Mouse (Mus musculus) neural tube, embryonic 15.5 days (tissue): ENCODE results near the gene Crip2. TPM values are rescaled to one million over a fixed set of nuclear protein-coding genes. Genes with fewer than 3 reads are reported as not detected.
A peak's percentile ranks its signal among the peaks of the same experiment; 100 is the strongest.

Source experiments
- ATAC-seq: fragments of 200-750 bp; cut with Nextera tagmentation; 2 replicates; pipeline ENCODE4 v1.8.0; 2017; ENCODE audit warnings: mild to moderate bottlenecking, moderate TSS enrichment, moderate library complexity; ENCODE audit not compliant: low FRiP score
- H3K27ac ChIP-seq: fragments of 300-500 bp; sonication (generic); replicated peaks from 2 replicates; pipeline ENCODE4 v1.5.1; 2015; ENCODE audit warnings: mild to moderate bottlenecking, inconsistent platforms
- H3K27me3 ChIP-seq: fragments of 300-500 bp; sonication (generic); replicated peaks from 2 replicates; pipeline ENCODE4 v1.6.1; 2015; ENCODE audit warnings: inconsistent platforms
- H3K36me3 ChIP-seq: fragments of 300-500 bp; sonication (generic); 2 replicates; pipeline ENCODE4 v1.6.1; 2015; ENCODE audit warnings: inconsistent platforms
- H3K4me1 ChIP-seq: fragments of 300-500 bp; sonication (generic); 2 replicates; pipeline ENCODE4 v1.6.1; 2015; ENCODE audit warnings: inconsistent platforms
- H3K4me2 ChIP-seq: fragments of 300-500 bp; sonication (generic); 2 replicates; pipeline ENCODE4 v1.6.1; 2015; ENCODE audit warnings: inconsistent platforms, mild to moderate bottlenecking, moderate library complexity
- H3K4me3 ChIP-seq: fragments of 300-500 bp; sonication (generic); replicated peaks from 2 replicates; pipeline ENCODE4 v1.5.1; 2015; ENCODE audit warnings: mild to moderate bottlenecking, inconsistent platforms
- H3K9ac ChIP-seq: fragments of 300-500 bp; sonication (generic); replicated peaks from 2 replicates; pipeline ENCODE4 v1.6.1; 2015; ENCODE audit warnings: mild to moderate bottlenecking, inconsistent platforms
- H3K9me3 ChIP-seq: fragments of 300-500 bp; sonication (generic); replicated peaks from 2 replicates; pipeline ENCODE4 v1.6.1; 2016; ENCODE audit warnings: inconsistent platforms
- WGBS: fragments of 180-500 bp; shearing (Covaris S2); methylation state at CpG from one replicate; pipeline ENCODE4 v1.1.7; 2015; ENCODE audit warnings: mixed read lengths; 5-methylcytosine and 5-hydroxymethylcytosine counted together
- polyA plus RNA-seq: library from polyadenylated mRNA; unstranded; fragments of >200 nt; fragmentation: Nextera tagmentation; extraction: Ambion mirVana; gene quantifications from 2 replicates; pipeline ENCODE4 v1.2.1, GENCODE M21; 2015

Gene Crip2
- polyA plus RNA-seq, 1 experiment from 2014 or later, result 289 TPM

DNA sequence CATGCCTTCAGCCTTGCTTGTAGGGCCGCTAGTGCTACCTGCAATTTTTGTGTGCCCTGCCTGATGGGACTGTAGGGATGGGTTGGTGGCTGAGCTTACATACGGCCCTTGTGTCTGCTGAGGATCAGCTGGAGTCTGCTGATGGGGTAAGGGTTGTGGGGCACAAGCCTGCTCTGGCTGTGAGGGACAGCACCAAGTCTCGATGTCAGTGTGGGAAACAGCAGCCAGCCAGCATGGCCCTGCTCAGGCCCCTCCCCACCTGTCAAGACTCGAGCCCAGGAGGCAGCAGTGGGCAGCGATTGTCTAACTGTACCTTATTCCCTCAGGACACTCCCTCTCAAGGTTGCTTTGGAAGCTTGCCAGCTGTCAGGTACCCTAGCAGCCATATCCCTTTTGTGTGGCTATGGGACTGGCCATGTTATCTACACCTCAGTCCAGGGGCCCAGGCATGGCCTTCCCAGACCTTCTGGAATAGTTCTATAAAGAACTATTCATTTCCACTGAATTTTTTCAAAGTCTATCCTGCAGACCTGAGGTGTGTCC is 6.1 kb upstream of the Crip2 start:
- no peak for ATAC-seq
- WGBS, result 84% methylated on average over 5 of the region's 5 CpGs

DNA sequence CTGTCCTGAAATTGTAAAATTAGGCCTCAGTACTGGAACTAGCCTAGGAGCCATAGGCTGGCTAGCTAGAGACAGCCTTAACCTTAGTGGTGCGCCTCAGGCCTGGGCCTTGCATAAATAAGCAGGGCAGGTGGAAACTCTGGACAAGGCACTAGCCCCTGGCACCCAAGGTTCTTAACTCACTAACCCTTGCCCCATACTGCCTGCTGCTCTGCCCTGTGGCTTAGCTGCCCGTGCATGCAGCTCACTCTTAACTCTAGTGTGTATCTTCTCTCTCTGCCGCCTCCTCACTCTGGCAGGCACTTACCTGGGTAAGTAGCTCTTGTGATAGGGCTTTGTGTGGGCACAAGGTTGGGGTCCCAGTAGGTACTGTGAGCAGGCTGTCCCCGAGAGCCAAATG is 5.5 kb upstream of the Crip2 start:
- H3K9ac ChIP-seq, result no peak overlapping the region
- no peak overlapping the region for H3K4me2 ChIP-seq
- H3K9me3 ChIP-seq, result no peaks in the 10 kb centered on the region
- H3K4me3 ChIP-seq, result no peak overlapping the region
- H3K27me3 ChIP-seq, result no peaks in the 10 kb centered on the region
- 90% methylated on average over 4 of the region's 4 CpGs for WGBS
- no peak for ATAC-seq
- H3K27ac ChIP-seq, result no peak overlapping the region
- peaks cover 15% of the 10 kb centered on the region for H3K4me1 ChIP-seq
- peaks cover 88% of the 10 kb centered on the region for H3K36me3 ChIP-seq

More for the DNA sequence above, 6.1 kb upstream of the Crip2 start:
- Histone ChIP-seq H3K27me3 (no peaks in the 10 kb centered on the region), H3K4me1 (peaks cover 10% of the 10 kb centered on the region), H3K4me3 (no peak overlapping the region), H3K9ac (no peak overlapping the region), H3K36me3 (peaks cover 94% of the 10 kb centered on the region), H3K9me3 (no peaks in the 10 kb centered on the region), H3K27ac (no peak overlapping the region), H3K4me2 (no peak overlapping the region)

- Histone ChIP-seq H3K4me2 (no peak overlapping the region), H3K27me3 (no peaks in the 10 kb centered on the region), H3K27ac (no peak overlapping the region), H3K9ac (no peak overlapping the region), H3K4me3 (no peak overlapping the region), H3K9me3 (no peaks in the 10 kb centered on the region), H3K36me3 (peaks cover 79% of the 10 kb centered on the region), H3K4me1 (peaks cover 20% of the 10 kb centered on the region)
- no peak for ATAC-seq
- 95% methylated on average over 7 of the region's 7 CpGs for WGBS
These were observed 4.6 kb upstream of the Crip2 start for GRCm38 (mm10) chr12:113135401-113135800.

DNA sequence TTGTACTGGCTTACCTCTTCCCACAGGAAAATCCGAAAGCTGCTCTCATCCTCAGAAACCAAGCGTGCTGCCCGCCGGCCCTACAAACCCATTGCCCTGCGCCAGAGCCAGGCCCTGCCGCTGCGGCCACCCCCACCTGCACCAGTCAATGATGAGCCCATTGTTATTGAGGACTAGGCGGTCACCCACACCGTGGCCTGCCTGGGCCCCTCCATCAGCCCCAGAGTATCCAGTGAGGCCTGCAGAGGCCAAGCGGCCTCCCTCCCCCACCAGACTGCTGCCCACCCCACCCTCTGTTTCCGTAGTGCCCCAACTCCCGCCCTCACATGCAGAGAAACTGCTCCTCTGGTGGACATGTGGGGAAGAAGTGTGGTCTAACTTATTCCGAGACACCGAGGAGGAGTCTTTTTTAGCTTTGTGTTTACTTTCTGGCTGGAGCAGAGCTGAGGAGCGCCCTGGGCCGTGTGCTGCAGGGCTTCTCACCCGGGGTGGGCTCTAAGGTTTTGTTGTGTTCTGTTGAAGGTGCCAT is 3.5 kb upstream of the Crip2 start:
- H3K27ac ChIP-seq, result no peak overlapping the region
- no peaks in the 10 kb centered on the region for H3K9me3 ChIP-seq
- peaks cover 30% of the 10 kb centered on the region for H3K4me1 ChIP-seq
- WGBS, result 75% methylated on average over 17 of the region's 17 CpGs
- H3K27me3 ChIP-seq, result no peaks in the 10 kb centered on the region
- peaks cover 68% of the 10 kb centered on the region for H3K36me3 ChIP-seq
- no peak overlapping the region for H3K9ac ChIP-seq
- no peak for ATAC-seq
- H3K4me3 ChIP-seq, result no peak overlapping the region
- H3K4me2 ChIP-seq, result no peak overlapping the region

DNA sequence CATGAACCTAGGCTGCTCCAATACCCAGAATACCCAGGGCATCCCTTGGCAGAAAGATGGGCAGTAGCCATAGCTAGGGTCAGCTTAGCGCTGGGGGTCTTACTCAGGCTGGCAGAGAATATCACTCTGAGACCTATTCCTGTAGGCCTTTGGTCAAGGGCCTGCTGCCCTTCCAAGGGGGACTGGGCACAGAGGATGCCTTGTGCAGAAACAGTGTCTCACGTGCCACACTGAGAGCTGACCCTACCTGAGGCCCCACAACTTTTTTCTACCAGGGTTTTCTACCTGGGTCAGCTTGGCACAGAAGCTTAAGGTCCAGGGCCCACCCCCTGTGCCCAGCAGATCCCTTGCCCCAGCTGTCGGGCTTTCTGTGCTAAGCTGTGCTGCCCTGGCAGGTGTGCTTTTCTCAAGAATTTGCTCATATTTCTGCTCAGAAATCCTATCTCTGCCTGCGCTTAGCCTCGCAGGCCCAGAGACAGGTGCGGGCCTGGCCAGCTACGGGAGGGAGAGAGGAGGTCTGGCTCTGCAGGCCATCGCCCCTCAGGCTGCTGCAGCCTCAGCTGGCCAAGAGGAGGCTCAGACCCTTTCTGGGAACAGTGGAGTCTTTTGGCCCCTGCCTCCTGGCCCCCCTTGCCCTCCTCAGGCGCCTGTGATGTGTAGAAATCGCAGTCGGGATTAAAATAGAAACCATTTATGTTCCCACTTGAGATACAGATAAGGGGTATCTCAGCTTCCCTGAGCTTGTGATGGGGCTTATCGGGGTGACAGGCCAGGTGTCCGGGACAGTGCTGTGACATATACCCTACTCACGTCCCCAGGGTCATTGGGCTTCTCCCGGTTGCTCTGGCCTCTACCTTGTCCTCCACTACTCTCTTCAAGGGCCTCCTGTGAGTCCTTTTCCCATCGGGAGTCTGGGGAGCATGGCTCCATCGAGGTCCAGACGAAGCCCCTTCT is 2.5 kb upstream of the Crip2 start:
- WGBS, result 85% methylated on average over 18 of the region's 18 CpGs
- Histone ChIP-seq H3K4me3 (no peak overlapping the region), H3K36me3 (peaks cover 58% of the 10 kb centered on the region), H3K4me2 (no peak overlapping the region), H3K9ac (no peak overlapping the region), H3K9me3 (no peaks in the 10 kb centered on the region), H3K4me1 (peaks cover 36% of the 10 kb centered on the region), H3K27ac (no peak overlapping the region), H3K27me3 (no peaks in the 10 kb centered on the region)
- ATAC-seq, result no peak

GRCm38 (mm10) chr12:113138291-113138690 is 1.7 kb upstream of the Crip2 start:
- H3K27ac ChIP-seq, result 0 out of 2 replicates have a peak overlapping the region, but pooled peaks have one; percentile 89
- H3K36me3 ChIP-seq, result peaks cover 50% of the 10 kb centered on the region
- H3K4me1 ChIP-seq, result peaks cover 42% of the 10 kb centered on the region
- ATAC-seq, result no peak
- no peak overlapping the region for H3K4me2 ChIP-seq
- no peak overlapping the region for H3K9ac ChIP-seq
- 77% methylated on average over 6 of the region's 6 CpGs for WGBS
- H3K4me3 ChIP-seq, result no peak overlapping the region
- H3K27me3 ChIP-seq, result no peaks in the 10 kb centered on the region
- no peaks in the 10 kb centered on the region for H3K9me3 ChIP-seq

DNA sequence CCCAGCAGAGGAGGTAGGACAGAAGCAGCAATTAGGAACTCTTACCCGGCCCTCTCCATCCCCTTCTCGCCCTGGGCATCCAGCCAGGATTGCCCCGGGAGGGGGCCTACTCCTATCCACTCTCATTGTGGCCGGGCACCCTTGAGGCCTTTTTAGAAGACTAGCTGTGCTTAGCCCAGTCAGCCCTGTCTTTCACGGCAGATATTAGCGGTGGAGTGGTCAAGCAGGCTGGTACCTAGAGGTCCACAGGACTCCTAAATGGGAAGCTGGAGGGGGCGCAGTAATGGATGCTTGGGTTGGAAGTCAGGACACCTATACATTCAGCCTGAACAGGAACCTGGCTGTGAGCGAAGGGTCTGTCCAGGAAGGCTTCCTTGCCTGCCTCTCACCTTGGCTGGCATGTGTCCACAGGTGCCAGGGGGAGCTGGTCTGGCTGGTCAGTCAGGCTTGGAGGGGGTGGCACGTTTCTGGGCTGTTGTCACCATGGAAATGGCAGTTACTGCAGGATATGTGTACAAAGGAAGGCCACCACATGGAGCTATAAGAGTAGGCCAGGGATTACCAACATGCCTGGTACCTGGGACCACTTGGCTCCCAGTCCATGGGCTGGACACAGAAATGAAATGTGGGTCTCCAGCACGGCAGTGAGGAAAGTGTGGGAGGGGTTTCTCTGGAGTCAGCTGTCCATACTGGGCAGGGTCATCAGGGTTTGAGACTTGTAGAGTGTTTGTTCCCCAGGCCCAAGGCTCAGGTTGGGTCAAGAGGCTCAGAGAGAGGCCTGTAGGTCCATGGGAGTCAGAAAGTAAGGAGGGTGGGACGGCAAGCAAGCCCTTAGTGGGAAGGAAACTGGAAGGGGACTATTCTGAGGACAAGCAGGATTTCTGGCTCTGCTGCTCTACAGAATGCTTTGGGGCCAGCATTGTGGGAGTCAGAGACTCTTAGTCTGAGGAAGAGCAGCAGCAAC is 853 bp upstream of the Crip2 start:
- Histone ChIP-seq H3K4me1 (peaks cover 51% of the 10 kb centered on the region), H3K9ac (peak overlapping the region; percentile 59), H3K36me3 (peaks cover 48% of the 10 kb centered on the region), H3K4me3 (peak overlapping the region; percentile 71), H3K9me3 (no peaks in the 10 kb centered on the region), H3K27ac (peak overlapping the region; percentile 89), H3K4me2 (peak overlapping the region; percentile 60), H3K27me3 (no peaks in the 10 kb centered on the region)
- WGBS, result 26% methylated on average over 11 of the region's 11 CpGs
- peak; percentile 7 for ATAC-seq

- no peaks in the 10 kb centered on the region for H3K27me3 ChIP-seq
- 2% methylated on average over 49 of the region's 49 CpGs for WGBS
- no peaks in the 10 kb centered on the region for H3K9me3 ChIP-seq
- H3K27ac ChIP-seq, result peak overlapping the region; percentile 89
- peak overlapping the region; percentile 59 for H3K9ac ChIP-seq
- peak overlapping the region; percentile 60 for H3K4me2 ChIP-seq
- peak overlapping the region; percentile 71 for H3K4me3 ChIP-seq
- H3K36me3 ChIP-seq, result peaks cover 46% of the 10 kb centered on the region
- peak; percentile 18 for ATAC-seq
- peaks cover 53% of the 10 kb centered on the region for H3K4me1 ChIP-seq
These were observed 778 bp downstream of the Crip2 start for GRCm38 (mm10) chr12:113140616-113141411.

GRCm38 (mm10) chr12:113141531-113141973 is 1.5 kb downstream of the Crip2 start:
- no peak for ATAC-seq
- Histone ChIP-seq H3K4me1 (peaks cover 58% of the 10 kb centered on the region), H3K4me3 (peak overlapping the region; percentile 71), H3K9ac (peak overlapping the region; percentile 59), H3K4me2 (peak overlapping the region; percentile 60), H3K27ac (peak overlapping the region; percentile 89), H3K36me3 (peaks cover 38% of the 10 kb centered on the region), H3K27me3 (0 out of 2 replicates have a peak, but pooled peaks cover 4% of the 10 kb centered on the region), H3K9me3 (no peaks in the 10 kb centered on the region)
- 25% methylated on average over 8 of the region's 8 CpGs for WGBS
